Comparison of ENCODE assay signal across 7 mouse cellular contexts in the genomic region with DNA sequence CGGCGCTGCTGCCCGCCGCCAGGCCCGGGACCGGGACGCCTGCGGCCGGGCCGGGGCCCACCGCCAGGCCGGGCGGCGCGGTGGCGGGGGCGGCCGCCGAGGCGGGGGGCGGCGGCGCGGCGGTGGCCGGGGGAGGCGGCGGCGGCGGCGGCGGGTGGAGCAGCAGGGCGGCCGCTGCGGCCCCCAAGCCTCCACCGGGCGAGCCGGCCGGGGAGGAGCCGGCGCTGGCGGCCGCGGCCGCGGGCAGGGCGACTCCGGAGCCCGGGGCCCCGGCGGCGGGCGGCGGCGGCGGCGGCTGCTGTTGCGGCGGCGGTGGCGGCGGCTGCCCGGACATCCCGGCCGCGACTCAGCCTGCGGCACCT. TPM values are rescaled to one million over a fixed set of nuclear protein-coding genes. Genes with fewer than 3 reads are reported as not detected.
DNase-seq lines count a peak whose midpoint lies in the region; ATAC-seq and TF ChIP-seq lines count a peak whose summit lies in the region.

No protein-coding gene starts in this region.

- peak; percentile 21 for ATAC-seq in lung, postnatal 0 days
- no peak for ATAC-seq in limb, embryonic 12.5 days (ENCODE audit: insufficient number of reproducible peaks, insufficient read depth, low FRiP score, low TSS enrichment, low read depth)

- no peak for TF ChIP-seq EP300 in lung, postnatal 0 days (IDR thresholded peaks at IDR 0.05)

- peak overlapping the region; percentile 99 for H3K9ac ChIP-seq in lung, postnatal 0 days (replicated peaks; ENCODE audit: low read depth)
- peak overlapping the region; percentile 97 for H3K9ac ChIP-seq in limb, embryonic 12.5 days (replicated peaks)

- H3K36me3 ChIP-seq in lung, postnatal 0 days (ENCODE audit: insufficient read depth, low read length) = no peaks in the 10 kb centered on the region
- H3K36me3 ChIP-seq in forebrain, embryonic 10.5 days (replicated peaks) = no peaks in the 10 kb centered on the region
- H3K36me3 ChIP-seq in limb, embryonic 12.5 days = no peaks in the 10 kb centered on the region
- no peaks in the 10 kb centered on the region for H3K36me3 ChIP-seq in small intestine, adult 2 months (ENCODE audit: control insufficient read depth, insufficient read depth, low read length)

- peak overlapping the region; percentile 96 for H3K4me3 ChIP-seq in lung, postnatal 0 days (ENCODE audit: low read depth, low read length)
- peak overlapping the region; percentile 93 for H3K4me3 ChIP-seq in forebrain, embryonic 10.5 days
- H3K4me3 ChIP-seq in limb, embryonic 12.5 days (replicated peaks) = peak overlapping the region; percentile 84
- peak overlapping the region; percentile 100 for H3K4me3 ChIP-seq in small intestine, adult 2 months (ENCODE audit: low read depth, low read length)

- H3K4me2 ChIP-seq in lung, postnatal 0 days (replicated peaks; ENCODE audit: low read depth, low read length) = peak overlapping the region; percentile 74
- H3K4me2 ChIP-seq in limb, embryonic 12.5 days = peak overlapping the region; percentile 80

- no peak for TF ChIP-seq CTCF in lung, postnatal 0 days (IDR thresholded peaks at IDR 0.05)
- TF ChIP-seq CTCF in small intestine, adult 2 months (IDR thresholded peaks at IDR 0.05; ENCODE audit: extremely low read depth, insufficient read length, insufficient replicate concordance, low read depth, low read length) = no peak

- no peak for TF ChIP-seq POLR2A in small intestine, adult 2 months (IDR thresholded peaks at IDR 0.05; ENCODE audit: low read depth, low read length)

- no peaks in the 10 kb centered on the region for H3K9me3 ChIP-seq in lung, postnatal 0 days (ENCODE audit: low read length)
- H3K9me3 ChIP-seq in forebrain, embryonic 10.5 days = no peaks in the 10 kb centered on the region
- no peaks in the 10 kb centered on the region for H3K9me3 ChIP-seq in limb, embryonic 12.5 days

- peak overlapping the region; percentile 100 for H3K27ac ChIP-seq in lung, postnatal 0 days (ENCODE audit: low read length)
- peak overlapping the region; percentile 98 for H3K27ac ChIP-seq in forebrain, embryonic 10.5 days
- peak overlapping the region; percentile 99 for H3K27ac ChIP-seq in limb, embryonic 12.5 days
- peak overlapping the region; percentile 98 for H3K27ac ChIP-seq in small intestine, adult 2 months (ENCODE audit: insufficient read depth, low read depth, low read length)

- H3K27me3 ChIP-seq in lung, postnatal 0 days (replicated peaks; ENCODE audit: insufficient read depth, low read length) = no peaks in the 10 kb centered on the region
- H3K27me3 ChIP-seq in forebrain, embryonic 10.5 days (ENCODE audit: poor library complexity, severe bottlenecking) = peaks cover 11% of the 10 kb centered on the region; the same call in 1 of the 2 replicates
- H3K27me3 ChIP-seq in limb, embryonic 12.5 days = no peaks in the 10 kb centered on the region
- no peaks in the 10 kb centered on the region for H3K27me3 ChIP-seq in small intestine, adult 2 months (ENCODE audit: control insufficient read depth, insufficient read depth, low read length)

- H3K4me1 ChIP-seq in lung, postnatal 0 days (ENCODE audit: insufficient read depth, low read depth, low read length) = peaks cover 10% of the 10 kb centered on the region; the same call in 1 of the 2 replicates
- H3K4me1 ChIP-seq in forebrain, embryonic 10.5 days = peaks cover 28% of the 10 kb centered on the region
- peaks cover 18% of the 10 kb centered on the region for H3K4me1 ChIP-seq in limb, embryonic 12.5 days (replicated peaks)
- peaks cover 9% of the 10 kb centered on the region; the same call in 1 of the 2 replicates for H3K4me1 ChIP-seq in small intestine, adult 2 months (ENCODE audit: control insufficient read depth, insufficient read depth, insufficient read length, low read length)

- DNase-seq in lung, postnatal 0 days (ENCODE audit: low spot score) = no peak
- no peak for DNase-seq in lung, postnatal 10 days
- no peak for DNase-seq in forebrain, embryonic 10.5 days (ENCODE audit: extremely low spot score, low spot score)
- DNase-seq in gastrocnemius, postnatal 36 days = no peak
- no peak for DNase-seq in urinary bladder, postnatal 4 days (ENCODE audit: low spot score in 2 of 2)

- intact Hi-C loops in gastrocnemius, postnatal 36 days (cut with DNase I) = loop anchor here (5.0 kb wide), 1 partner anchor 42 kb away; no protein-coding TSS in a partner anchor

- WGBS in lung, postnatal 0 days = 13% methylated on average over 3 of the region's 67 CpGs
- WGBS in forebrain, embryonic 10.5 days = 13% methylated on average over 67 of the region's 67 CpGs
- WGBS in limb, embryonic 12.5 days = under 1% methylated on average over 38 of the region's 67 CpGs
- 28% methylated on average over 65 of the region's 67 CpGs for WGBS in small intestine, adult 2 months

RNA-seq across cellular contexts. Expression of a gene that starts 0.5 kb away (rescaled TPM):
- 12.4 and 14.2 TPM in 2 replicates for polyA plus RNA-seq in lung, postnatal 0 days (2015; fragmentation: Nextera tagmentation; extraction: Ambion mirVana)
- 8.2 and 10.6 TPM in 2 replicates for polyA plus RNA-seq in forebrain, embryonic 10.5 days (2016; fragmentation: Nextera tagmentation; extraction: Ambion mirVana)
- 9.7 and 10.0 TPM in 2 replicates for polyA plus RNA-seq in limb, embryonic 12.5 days (2016; fragmentation: Nextera tagmentation; extraction: Ambion mirVana)
- 8.7 and 13.7 TPM in 2 replicates for polyA plus RNA-seq in small intestine, adult 2 months (2012; rRNA removed)
- 10 to 100 TPM; 36.9 to 40.5 TPM for total RNA-seq in gastrocnemius, postnatal 36 days (2021)
